Mouse (Mus musculus) left cerebral cortex, adult 11 months (tissue): ENCODE results near the gene Tril.

Source experiments
- DNase-seq: peaks from one replicate; pipeline ENCODE4 v3.0.0; 2022; ENCODE audit warnings: low spot score

Tril gene

GRCm38 (mm10) chr6:53806021-53806420, 14.6 kb downstream of the Tril start:
- DNase-seq, result no peak

- DNase-seq, result no peak
These were observed 16.5 kb downstream of the Tril start for GRCm38 (mm10) chr6:53804145-53804544.

GRCm38 (mm10) chr6:53803551-53803950, 17.1 kb downstream of the Tril start:
- no peak for DNase-seq

GRCm38 (mm10) chr6:53801893-53802286, 18.7 kb downstream of the Tril start:
- no peak for DNase-seq

- DNase-seq, result no peak
These were observed 19.2 kb downstream of the Tril start for GRCm38 (mm10) chr6:53801269-53801892.

GRCm38 (mm10) chr6:53798865-53799264, 21.8 kb downstream of the Tril start:
- DNase-seq, result no peak

GRCm38 (mm10) chr6:53796835-53797234, 23.8 kb downstream of the Tril start:
- no peak for DNase-seq

- DNase-seq, result no peak
These were observed 24.8 kb downstream of the Tril start for GRCm38 (mm10) chr6:53795788-53796187.

GRCm38 (mm10) chr6:53795078-53795477, 25.6 kb downstream of the Tril start:
- DNase-seq, result no peak

- peak; percentile 77 for DNase-seq
These were observed 26.2 kb downstream of the Tril start for GRCm38 (mm10) chr6:53794323-53794971.

- DNase-seq, result no peak
These were observed 37.6 kb downstream of the Tril start for GRCm38 (mm10) chr6:53782880-53783539.

- DNase-seq, result no peak
These were observed 38.4 kb downstream of the Tril start for GRCm38 (mm10) chr6:53782273-53782672.

- DNase-seq, result peak; percentile 18
These were observed 39.5 kb downstream of the Tril start for GRCm38 (mm10) chr6:53781171-53781570.

- DNase-seq, result no peak
These were observed 40.6 kb downstream of the Tril start for GRCm38 (mm10) chr6:53780008-53780407.

- DNase-seq, result no peak
These were observed 41.1 kb downstream of the Tril start for GRCm38 (mm10) chr6:53779526-53779925.

GRCm38 (mm10) chr6:53778424-53778955, 42.1 kb downstream of the Tril start:
- DNase-seq, result no peak

- DNase-seq, result no peak
These were observed 52.4 kb downstream of the Tril start for GRCm38 (mm10) chr6:53768275-53768674.

- peak; percentile 13 for DNase-seq
These were observed 54.3 kb downstream of the Tril start for GRCm38 (mm10) chr6:53766243-53766915.

GRCm38 (mm10) chr6:53765731-53766130, 54.9 kb downstream of the Tril start:
- no peak for DNase-seq
